Mouse (Mus musculus) MEL (cell line): Measurements from ENCODE around the gene Bcl11b.

Source experiments
- CTCF ChIP-seq, 3 experiments: IDR thresholded peaks in 2 of 3; conservative IDR thresholded peaks in 1 of 3; 2 replicates each; pipeline ENCODE4 v1.5.1; 2011 to 2012; ENCODE audit warnings: low read length in 3 of 3, low read depth in 2 of 3, mild to moderate bottlenecking in 2 of 3, improper control_type of control experiment in 1 of 3, inconsistent platforms in 1 of 3, mixed read lengths in 1 of 3, moderate library complexity in 1 of 3; ENCODE audit not compliant: control insufficient read depth in 1 of 3, insufficient read depth in 1 of 3, poor library complexity in 1 of 3, severe bottlenecking in 1 of 3
- ELF1 ChIP-seq: IDR thresholded peaks from 2 replicates; pipeline ENCODE4 v1.6.1; 2014; ENCODE audit warnings: low read depth, mild to moderate bottlenecking, inconsistent platforms, low read length, improper control_type of control experiment, moderate library complexity
- EP300 ChIP-seq, 2 experiments: IDR thresholded peaks; 2 replicates each; pipeline ENCODE4 v1.6.1; 2011; ENCODE audit warnings: improper control_type of control experiment in 2 of 2, low read length in 2 of 2, low read depth in 1 of 2, mild to moderate bottlenecking in 1 of 2
- GATA1 ChIP-seq: IDR thresholded peaks from 2 replicates; pipeline ENCODE4 v1.6.1; 2011; ENCODE audit warnings: low read depth, low read length, improper control_type of control experiment
- MEF2A ChIP-seq: IDR thresholded peaks from 2 replicates; pipeline ENCODE4 v1.6.1; 2014; ENCODE audit warnings: low read depth, mild to moderate bottlenecking, inconsistent platforms, low read length, improper control_type of control experiment; ENCODE audit not compliant: poor library complexity, insufficient replicate concordance, severe bottlenecking; ENCODE audit errors: extremely low read depth
- MXI1 ChIP-seq: IDR thresholded peaks from 2 replicates; pipeline ENCODE4 v1.6.1; 2011; ENCODE audit warnings: mild to moderate bottlenecking, low read depth, low read length, improper control_type of control experiment
- POLR2A ChIP-seq, 2 experiments: IDR thresholded peaks; 2 replicates each; pipeline ENCODE4 v1.6.1; 2011 to 2012; ENCODE audit warnings: low read length in 2 of 2, mild to moderate bottlenecking in 2 of 2, control low read depth in 1 of 2, improper control_type of control experiment in 1 of 2, low read depth in 1 of 2, moderate library complexity in 1 of 2; ENCODE audit not compliant: control insufficient read depth in 1 of 2, insufficient read depth in 1 of 2, poor library complexity in 1 of 2
- POLR2AphosphoS2 ChIP-seq: IDR thresholded peaks from 2 replicates; pipeline ENCODE4 v1.6.1; 2011; ENCODE audit warnings: low read length, improper control_type of control experiment
- USF1 ChIP-seq: IDR thresholded peaks from 2 replicates; pipeline ENCODE4 v1.6.1; 2014; ENCODE audit warnings: low read depth, mild to moderate bottlenecking, inconsistent platforms, low read length, improper control_type of control experiment, moderate library complexity

- no peak for TF ChIP-seq ELF1
- no peak for TF ChIP-seq POLR2A (IDR thresholded peaks at IDR 0.05; ENCODE audit: control insufficient read depth in 1 of 2, insufficient read depth in 1 of 2, low read depth in 1 of 2, low read length in 2 of 2, poor library complexity in 1 of 2)
- TF ChIP-seq EP300 (IDR thresholded peaks at IDR 0.05; ENCODE audit: low read depth in 1 of 2, low read length in 2 of 2) = no peak
- no peak for TF ChIP-seq GATA1
- no peak for TF ChIP-seq POLR2AphosphoS2
- TF ChIP-seq MXI1 = no peak
- no peak for TF ChIP-seq MEF2A
- no peak for TF ChIP-seq USF1
- TF ChIP-seq CTCF (IDR thresholded peaks at IDR 0.05 in 2 of 3, conservative IDR thresholded peaks at IDR 0.05 in 1 of 3; ENCODE audit: control insufficient read depth in 1 of 3, insufficient read depth in 1 of 3, low read depth in 2 of 3, low read length in 3 of 3, poor library complexity in 1 of 3, severe bottlenecking in 1 of 3) = no peak
Observed at GRCm38 (mm10) chr12:107879114-107879777, 124.2 kb downstream of the Bcl11b start.
